Mouse (Mus musculus) myocyte (in vitro differentiated cells): Measurements from ENCODE around the gene Luc7l3.

Experiments used
- MAX ChIP-seq: IDR thresholded peaks from one replicate; pipeline ENCODE4 v1.6.1; 2011; ENCODE audit warnings: low read depth, mild to moderate bottlenecking, control low read depth
- POLR2A ChIP-seq: IDR thresholded peaks from one replicate; pipeline ENCODE4 v1.6.1; 2011; ENCODE audit warnings: low read depth, mild to moderate bottlenecking, control low read depth, moderate library complexity; ENCODE audit not compliant: insufficient read length
- POLR2AphosphoS2 ChIP-seq: IDR thresholded peaks from one replicate; pipeline ENCODE4 v1.6.1; 2011; ENCODE audit warnings: low read depth, control low read depth; ENCODE audit not compliant: insufficient read length
- TCF12 ChIP-seq: IDR thresholded peaks from one replicate; pipeline ENCODE4 v1.6.1; 2011; ENCODE audit warnings: mild to moderate bottlenecking, control low read depth; ENCODE audit not compliant: poor library complexity, insufficient read depth, severe bottlenecking
- USF1 ChIP-seq: IDR thresholded peaks from one replicate; pipeline ENCODE4 v1.6.1; 2011; ENCODE audit warnings: low read depth, mild to moderate bottlenecking, control low read depth, moderate library complexity

DNA sequence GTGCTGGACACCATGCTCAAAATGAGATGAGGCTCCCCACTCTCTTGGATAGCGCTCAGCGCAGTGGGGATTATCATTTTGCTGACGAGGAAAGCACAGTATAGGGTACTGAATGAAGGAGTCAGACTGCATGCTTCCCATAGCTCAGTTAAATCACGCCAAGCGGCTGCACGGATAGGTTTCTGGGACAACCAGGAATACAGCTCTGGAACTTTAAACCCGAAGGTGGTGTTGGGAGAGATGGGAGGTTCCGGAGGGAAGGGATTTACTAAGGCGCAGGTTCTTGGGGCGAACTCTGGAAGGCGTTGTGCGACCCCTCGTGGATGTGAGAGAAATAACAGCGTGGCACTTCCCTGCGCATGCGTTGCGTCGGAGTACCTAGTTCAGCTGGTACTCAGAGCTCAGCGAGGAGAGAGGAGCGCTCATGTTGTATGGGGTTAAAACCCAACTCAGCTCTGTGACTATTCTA lies 44.9 kb downstream of the Luc7l3 start:
- peak; percentile 82 for TF ChIP-seq POLR2AphosphoS2
- no peak for TF ChIP-seq MAX
- TF ChIP-seq POLR2A = peak; percentile 64
- TF ChIP-seq USF1 = no peak
- no peak for TF ChIP-seq TCF12
